ENCODE assay signal across 8 mouse cellular contexts in the genomic region with DNA sequence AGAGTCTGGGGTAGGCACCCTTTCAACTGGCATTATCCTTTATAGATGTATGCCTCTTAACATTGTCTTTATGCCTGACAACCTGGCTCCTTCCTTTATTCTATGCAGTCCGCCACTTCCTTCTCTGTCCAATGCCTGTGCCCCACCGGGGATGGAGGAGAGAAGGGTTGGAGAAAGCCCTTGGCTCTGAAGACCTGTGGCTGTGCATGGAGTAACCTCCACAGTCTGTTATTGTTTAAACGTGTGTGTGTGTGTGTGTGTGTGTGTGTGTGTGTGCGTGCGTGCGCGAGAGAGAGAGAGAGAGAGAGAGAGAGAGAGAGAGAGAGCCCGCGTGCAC.
A peak's percentile ranks its signal among the peaks of the same experiment; 100 is the strongest.
DNase-seq lines count a peak whose midpoint lies in the region; ATAC-seq and TF ChIP-seq lines count a peak whose summit lies in the region.
"Had no signal": no experiment of that assay in that cellular context is flagged by ENCODE, and none has a peak within 500 bp of the region (broad histone marks: within the 10 kb centered on the region; RNA-seq: fewer than 3 reads in every experiment).

No protein-coding gene starts in this region.

- H3K4me3 ChIP-seq in lung, adult 2 months (replicated peaks; ENCODE audit: extremely low read depth, low read depth, low read length): peak overlapping the region; percentile 15
- no peak overlapping the region for H3K4me3 ChIP-seq in embryonic facial prominence, embryonic 12.5 days
- H3K4me3 ChIP-seq in neural tube, embryonic 15.5 days (replicated peaks): no peak overlapping the region
- H3K4me3 ChIP-seq: neural tube, embryonic 12.5 days had no signal

- ATAC-seq in embryonic facial prominence, embryonic 12.5 days (ENCODE audit: insufficient number of reproducible peaks, insufficient read depth, low FRiP score, low TSS enrichment): 0 out of 2 replicates have a peak, but pooled peaks have one; percentile 18
- peak; percentile 8 for ATAC-seq in granulocyte monocyte progenitor cell, adult 5-6 weeks (replicated peaks; ENCODE audit: poor library complexity, severe bottlenecking)
- peak; percentile 43; the same call in 1 of the 2 replicates for ATAC-seq in neural tube, embryonic 15.5 days (ENCODE audit: low FRiP score)

- TF ChIP-seq POLR2A in lung, adult 2 months (IDR thresholded peaks at IDR 0.05; ENCODE audit: borderline replicate concordance, extremely low read depth, low read depth, low read length): no peak

- DNase-seq in lung, adult 2 months: no peak
- no peak for DNase-seq in lung, postnatal 36 days
- no peak for DNase-seq in adrenal gland, adult 8-10 months
- DNase-seq in heart, postnatal 10 days: no peak

- 59% methylated on average over 9 of the region's 9 CpGs for WGBS in lung, adult 2 months
- 81% methylated on average over 9 of the region's 9 CpGs for WGBS in embryonic facial prominence, embryonic 12.5 days
- 88% methylated on average over 8 of the region's 9 CpGs for WGBS in neural tube, embryonic 15.5 days

- H3K4me1 ChIP-seq in lung, adult 2 months (ENCODE audit: control insufficient read depth, insufficient read depth, low read length): peaks cover 26% of the 10 kb centered on the region
- peaks cover 22% of the 10 kb centered on the region for H3K4me1 ChIP-seq in embryonic facial prominence, embryonic 12.5 days
- H3K4me1 ChIP-seq in neural tube, embryonic 15.5 days: peaks cover 8% of the 10 kb centered on the region

- no peaks in the 10 kb centered on the region for H3K27me3 ChIP-seq in embryonic facial prominence, embryonic 12.5 days
- H3K27me3 ChIP-seq in neural tube, embryonic 15.5 days (replicated peaks): peaks cover 5% of the 10 kb centered on the region; the same call in 1 of the 2 replicates
- H3K27me3 ChIP-seq: neural tube, embryonic 12.5 days had no signal

- no peak overlapping the region for H3K9ac ChIP-seq in embryonic facial prominence, embryonic 12.5 days
- no peak overlapping the region for H3K9ac ChIP-seq in neural tube, embryonic 15.5 days (replicated peaks)
- H3K9ac ChIP-seq: neural tube, embryonic 12.5 days had no signal

- no peaks in the 10 kb centered on the region for H3K36me3 ChIP-seq in embryonic facial prominence, embryonic 12.5 days
- no peaks in the 10 kb centered on the region for H3K36me3 ChIP-seq in neural tube, embryonic 15.5 days
- H3K36me3 ChIP-seq: neural tube, embryonic 12.5 days had no signal

- no peaks in the 10 kb centered on the region for H3K9me3 ChIP-seq in embryonic facial prominence, embryonic 12.5 days
- 0 out of 2 replicates have a peak, but pooled peaks cover 2% of the 10 kb centered on the region for H3K9me3 ChIP-seq in neural tube, embryonic 15.5 days (replicated peaks)
- H3K9me3 ChIP-seq: neural tube, embryonic 12.5 days had no signal

- no peak overlapping the region for H3K27ac ChIP-seq in embryonic facial prominence, embryonic 12.5 days
- no peak overlapping the region for H3K27ac ChIP-seq in neural tube, embryonic 15.5 days (replicated peaks)
- H3K27ac ChIP-seq: neural tube, embryonic 12.5 days had no signal

- H3K4me2 ChIP-seq in embryonic facial prominence, embryonic 12.5 days (replicated peaks): no peak overlapping the region
- no peak overlapping the region for H3K4me2 ChIP-seq in neural tube, embryonic 15.5 days
- H3K4me2 ChIP-seq: neural tube, embryonic 12.5 days had no signal

- intact Hi-C loops in heart, postnatal 10 days (cut with DNase I): loop anchor here (2.0 to 10.0 kb wide), 3 partner anchors 26 to 658 kb away; no protein-coding TSS in a partner anchor

- TF ChIP-seq CTCF in lung, adult 2 months (IDR thresholded peaks at IDR 0.05; ENCODE audit: insufficient read depth, low read length): no peak
